Mouse (Mus musculus) G1E (cell line): ENCODE results near the gene Ngp. TPM values are rescaled to one million over a fixed set of nuclear protein-coding genes. Genes with fewer than 3 reads are reported as not detected.
"Not testable (repeated sequence)": the region's sequence is repeated elsewhere in the genome, so short reads cannot be mapped to it uniquely, and the experiment has no call there.

Experiments
- ATAC-seq: 2 replicates; pipeline ENCODE4 v1.8.0; 2016; ENCODE audit warnings: mild to moderate bottlenecking; ENCODE audit not compliant: insufficient number of reproducible peaks, poor library complexity, low FRiP score, severe bottlenecking; ENCODE audit errors: extremely low read depth
- DNase-seq: peaks from one replicate; pipeline ENCODE4 v3.0.0; 2012; ENCODE audit warnings: low spot score
- H3K27me3 ChIP-seq: 2 replicates; pipeline ENCODE4 v1.6.1; 2012; ENCODE audit warnings: mild to moderate bottlenecking, low read length, inconsistent platforms; ENCODE audit not compliant: insufficient read depth
- H3K36me3 ChIP-seq: replicated peaks from 2 replicates; pipeline ENCODE3; 2012; ENCODE audit warnings: mild to moderate bottlenecking, inconsistent platforms
- H3K4me1 ChIP-seq: 2 replicates; pipeline ENCODE4 v1.6.1; 2012; ENCODE audit warnings: low read depth, low read length, inconsistent platforms, mixed read lengths; ENCODE audit not compliant: insufficient read depth
- H3K4me3 ChIP-seq: 2 replicates; pipeline ENCODE4 v1.5.1; 2012; ENCODE audit warnings: low read depth, mild to moderate bottlenecking, inconsistent platforms, low read length, moderate library complexity, mixed read lengths
- H3K9me3 ChIP-seq: replicated peaks from 2 replicates; pipeline ENCODE4 v1.6.1; 2012; ENCODE audit warnings: inconsistent platforms
- CTCF ChIP-seq: IDR thresholded peaks from 2 replicates; pipeline ENCODE4 v1.5.1; 2012; ENCODE audit warnings: low read depth, low read length, inconsistent platforms, mixed read lengths
- GATA1 ChIP-seq: IDR thresholded peaks from 2 replicates; pipeline ENCODE4 v1.6.1; 2012; ENCODE audit warnings: borderline replicate concordance, low read length, inconsistent platforms, mixed read lengths
- GATA2 ChIP-seq: IDR thresholded peaks from 2 replicates; pipeline ENCODE4 v1.6.1; 2012; ENCODE audit warnings: low read depth, low read length, inconsistent platforms, borderline replicate concordance
- POLR2AphosphoS5 ChIP-seq: IDR thresholded peaks from 2 replicates; pipeline ENCODE4 v1.6.1; 2012; ENCODE audit warnings: low read depth, low read length, inconsistent platforms; ENCODE audit not compliant: insufficient replicate concordance
- TAL1 ChIP-seq: conservative IDR thresholded peaks from 2 replicates; pipeline ENCODE4 v1.6.1; 2012; ENCODE audit warnings: low read depth, low read length, inconsistent platforms, mixed read lengths
- polyA plus RNA-seq: library from polyadenylated mRNA; stranded (reverse); fragments of >175 nt; gene quantifications from 2 replicates; pipeline ENCODE4 v1.2.3, GENCODE M21; 2012
- total RNA-seq, 2 experiments: library from RNA; stranded (forward) in 1 of 2; stranded (reverse) in 1 of 2; fragments of 200-1000 nt in 1 of 2; fragments of >200 nt in 1 of 2; fragmentation: Nextera tagmentation in 1 of 2; gene quantifications; 2 replicates each; pipeline ENCODE4 v1.2.3; 2014 to 2017

Ngp gene
- total RNA-seq (2014; fragmentation: Nextera tagmentation), result not detected in 2 replicates
- 0.11 and 0.12 TPM in 2 replicates for total RNA-seq (2017)
- polyA plus RNA-seq, result 0.08 TPM in 1 of 2 replicates, not detected in the other

DNA sequence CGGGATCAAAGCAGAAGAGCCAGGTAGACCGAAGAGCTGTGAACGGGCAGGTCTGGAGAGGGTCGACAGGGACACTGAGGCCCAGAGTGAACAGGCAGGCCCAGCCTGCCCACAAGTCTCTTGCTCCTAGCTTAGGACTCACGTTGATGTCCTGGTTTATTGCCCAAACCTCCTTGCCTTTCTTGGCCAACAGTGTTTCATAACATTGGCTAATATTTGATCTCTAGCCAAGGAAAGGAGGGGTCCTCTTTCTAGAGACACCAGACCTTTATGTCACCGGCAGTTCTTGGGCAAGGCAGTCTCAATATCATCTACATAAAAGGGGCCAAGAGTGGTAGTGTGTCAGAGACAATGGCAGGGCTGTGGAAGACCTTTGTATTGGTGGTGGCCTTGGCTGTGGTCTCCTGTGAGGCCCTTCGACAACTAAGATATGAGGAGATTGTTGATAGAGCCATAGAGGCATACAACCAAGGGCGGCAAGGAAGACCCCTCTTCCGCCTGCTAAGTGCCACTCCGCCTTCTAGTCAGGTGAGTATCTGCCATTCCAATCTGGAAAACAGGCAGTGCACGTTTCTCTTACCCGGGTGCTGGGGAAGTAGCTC, at the start of gene Ngp:
Ngp (plus strand) TSS at position 237 of the 602 bp plus-strand sequence.
- no peak within 1 kb of the TSS for H3K4me3 ChIP-seq
- no peaks in the 10 kb centered on the region for H3K9me3 ChIP-seq
- DNase-seq (no peak), ATAC-seq (no peak)
- no peaks in the 10 kb centered on the region for H3K36me3 ChIP-seq
- no peak for TF ChIP-seq GATA1
- no peak for TF ChIP-seq CTCF
- TF ChIP-seq GATA2, result no peak
- TF ChIP-seq POLR2AphosphoS5, result no peak
- no peak for TF ChIP-seq TAL1
- peaks cover 38% of the 10 kb centered on the region for H3K27me3 ChIP-seq
- no peaks in the 10 kb centered on the region; the same call in 1 of the 2 replicates for H3K4me1 ChIP-seq

DNA sequence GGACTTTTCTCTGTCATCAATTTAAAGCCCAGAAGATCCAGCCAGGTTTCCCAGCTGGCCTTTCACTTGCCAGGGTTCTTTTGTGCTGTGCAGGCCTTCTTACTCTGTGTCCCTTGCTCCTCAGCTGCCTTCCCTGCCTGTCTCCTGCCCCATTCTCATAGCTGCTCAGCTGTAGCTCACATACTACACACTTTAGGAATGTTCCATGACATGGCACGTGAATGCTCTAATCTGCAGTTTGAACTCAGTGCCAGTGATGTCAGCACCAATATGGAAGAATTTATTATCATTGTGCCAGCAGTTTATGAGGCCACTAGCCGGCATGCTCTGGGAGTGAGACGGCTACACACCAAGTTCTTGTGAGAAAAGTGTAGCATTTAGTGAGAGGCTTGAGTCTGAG, 49.7 kb upstream of the Ngp start:
- H3K4me1 ChIP-seq, result no peaks in the 10 kb centered on the region
- no peak overlapping the region for H3K4me3 ChIP-seq
- no peak for ATAC-seq
- H3K27me3 ChIP-seq, result no peaks in the 10 kb centered on the region
- no peak for DNase-seq
- no peaks in the 10 kb centered on the region for H3K9me3 ChIP-seq
- TF ChIP-seq TAL1 (no peak), POLR2AphosphoS5 (no peak), GATA1 (no peak), GATA2 (no peak), CTCF (no peak)
- H3K36me3 ChIP-seq, result peaks cover 93% of the 10 kb centered on the region

DNA sequence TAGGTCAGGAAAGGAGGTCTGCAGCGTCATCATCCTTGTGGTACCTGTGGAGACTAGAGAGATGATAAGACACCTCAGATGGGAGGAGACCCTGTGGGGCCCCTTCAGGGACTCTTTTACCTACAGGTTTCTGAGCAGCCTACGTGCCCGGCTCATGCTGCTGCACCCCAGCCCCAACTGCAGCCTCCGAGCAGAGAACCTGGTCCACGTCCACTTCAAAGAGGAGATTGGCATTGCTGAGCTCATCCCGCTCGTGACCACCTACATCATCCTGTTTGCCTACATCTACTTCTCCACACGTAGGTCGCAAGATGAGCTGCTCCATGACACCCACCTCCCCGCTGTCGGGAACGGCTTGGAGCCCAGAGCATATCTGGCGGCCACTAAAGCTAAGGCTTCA, 45.7 kb upstream of the Ngp start:
- peaks cover 97% of the 10 kb centered on the region for H3K36me3 ChIP-seq
- ATAC-seq (no peak), DNase-seq (no peak)
- H3K4me3 ChIP-seq, result no peak overlapping the region
- no peaks in the 10 kb centered on the region for H3K4me1 ChIP-seq
- TF ChIP-seq POLR2AphosphoS5 (no peak), GATA1 (no peak), GATA2 (no peak), CTCF (no peak), TAL1 (no peak)
- no peaks in the 10 kb centered on the region for H3K27me3 ChIP-seq
- H3K9me3 ChIP-seq, result no peaks in the 10 kb centered on the region

DNA sequence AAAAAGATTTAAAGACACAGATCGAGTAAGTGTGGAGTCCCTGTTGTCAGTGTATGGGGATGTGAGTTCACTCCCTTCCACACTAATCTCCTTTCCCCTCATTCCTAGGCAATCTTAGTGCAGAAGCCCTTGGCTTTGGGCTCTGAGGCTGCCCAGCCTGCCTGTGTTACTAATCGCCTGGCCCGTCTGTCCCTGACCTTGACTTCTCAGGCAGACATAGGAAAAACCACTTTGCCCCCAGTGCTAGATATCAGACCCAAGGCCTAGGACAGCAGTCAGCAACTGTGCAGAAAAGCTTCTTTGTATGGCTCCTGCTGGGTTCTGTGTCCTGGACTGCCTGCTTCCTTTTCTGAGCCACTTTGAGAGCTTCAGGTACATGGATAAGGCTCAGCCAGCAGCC, 43.9 kb upstream of the Ngp start:
- H3K36me3 ChIP-seq, result peaks cover 97% of the 10 kb centered on the region

DNA sequence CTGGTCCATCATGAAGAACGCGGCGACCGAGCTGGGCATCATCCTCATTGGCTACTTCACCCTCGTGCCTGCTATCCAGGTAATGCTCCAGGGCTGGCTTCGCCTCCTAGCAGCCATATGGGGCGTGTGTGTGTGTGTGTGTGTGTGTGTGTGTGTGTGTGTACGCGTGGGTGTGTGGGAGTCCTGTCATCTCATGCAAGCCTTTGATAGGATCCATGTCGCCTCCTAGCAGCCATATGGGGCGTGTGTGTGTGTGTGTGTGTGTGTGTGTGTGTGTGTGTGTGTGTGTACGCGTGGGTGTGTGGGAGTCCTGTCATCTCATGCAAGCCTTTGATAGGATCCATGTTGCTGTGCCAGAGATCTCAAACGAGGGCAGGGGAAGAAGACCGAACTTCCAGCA, 41.9 kb upstream of the Ngp start:
- not testable (repeated sequence) for ATAC-seq, H3K27me3 ChIP-seq, DNase-seq, H3K4me1 ChIP-seq, H3K9me3 ChIP-seq, H3K4me3 ChIP-seq
- peaks cover 96% of the 10 kb centered on the region for H3K36me3 ChIP-seq

More for the DNA sequence above, 43.9 kb upstream of the Ngp start:
- Histone ChIP-seq H3K4me1 (0 out of 2 replicates have a peak, but pooled peaks cover 3% of the 10 kb centered on the region), H3K4me3 (no peak overlapping the region), H3K9me3 (no peaks in the 10 kb centered on the region), H3K27me3 (no peaks in the 10 kb centered on the region)
- DNase-seq, result no peak
- ATAC-seq, result no peak
- no peak for TF ChIP-seq GATA2
- no peak for TF ChIP-seq POLR2AphosphoS5
- no peak for TF ChIP-seq CTCF
- TF ChIP-seq GATA1, result no peak
- no peak for TF ChIP-seq TAL1

DNA sequence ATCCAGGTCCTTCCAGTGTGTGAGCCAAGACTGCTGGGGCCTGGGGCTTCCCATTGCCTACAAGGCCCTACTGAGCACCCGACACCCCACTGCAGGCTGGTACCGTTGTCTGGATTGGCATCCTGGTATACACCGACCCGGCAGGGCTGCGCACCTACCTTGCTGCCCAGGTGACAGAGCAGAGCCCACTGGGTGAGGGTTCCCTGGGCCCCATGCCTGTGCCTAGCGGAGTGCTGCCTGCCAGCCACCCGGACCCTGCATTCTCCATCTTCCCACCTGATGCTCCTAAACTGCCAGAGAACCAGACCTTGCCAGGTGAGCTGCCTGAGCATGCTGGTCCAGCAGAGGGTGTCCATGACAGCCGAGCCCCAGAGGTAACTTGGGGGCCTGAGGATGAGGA, 40.2 kb upstream of the Ngp start:
- Histone ChIP-seq H3K4me1 (0 out of 2 replicates have a peak, but pooled peaks cover 5% of the 10 kb centered on the region), H3K36me3 (peaks cover 96% of the 10 kb centered on the region), H3K9me3 (no peaks in the 10 kb centered on the region), H3K27me3 (no peaks in the 10 kb centered on the region), H3K4me3 (no peak overlapping the region)
- ATAC-seq (no peak), DNase-seq (no peak)
- TF ChIP-seq GATA2 (no peak), TAL1 (no peak), CTCF (no peak), POLR2AphosphoS5 (no peak), GATA1 (no peak)
